Comparison of ENCODE assay signal across 7 mouse cellular contexts in genomic region chr13:55516955-55517354, GRCm38 (mm10). TPM values are rescaled to one million over a fixed set of nuclear protein-coding genes. Genes with fewer than 3 reads are reported as not detected.
A peak's percentile ranks its signal among the peaks of the same experiment; 100 is the strongest.
DNase-seq lines count a peak whose midpoint lies in the region; TF ChIP-seq lines count a peak whose summit lies in the region.

No protein-coding gene starts in this region.

- peak; percentile 89; the same call in 1 of the 2 replicates for TF ChIP-seq CTCF in spleen, adult 2 months (IDR thresholded peaks at IDR 0.05; ENCODE audit: extremely low read depth, insufficient read depth, insufficient read length, insufficient replicate concordance)

- no peak for TF ChIP-seq POLR2A in spleen, adult 2 months (IDR thresholded peaks at IDR 0.05; ENCODE audit: low read depth, low read length)

- intact Hi-C loops in gastrocnemius, postnatal 14 days (cut with DNase I; ENCODE audit: low total_unique reads) = loop anchor here (5.0 kb wide), 2 partner anchors 95 to 110 kb away; no protein-coding TSS in a partner anchor

- H3K4me3 ChIP-seq in spleen, adult 2 months (ENCODE audit: extremely low read depth, insufficient read depth, insufficient read length) = no peak overlapping the region

- WGBS in spleen, adult 2 months = 3% methylated on average over 5 of the region's 5 CpGs

- H3K4me1 ChIP-seq in spleen, adult 2 months (ENCODE audit: control insufficient read depth, insufficient read depth, insufficient read length) = peaks cover 6% of the 10 kb centered on the region

- peak; percentile 92 for DNase-seq in CD4-positive, CD25-positive, alpha-beta regulatory T cell, adult 2 months (ENCODE audit: low read depth, low spot score)
- peak; percentile 86 for DNase-seq in MN1 (ENCODE audit: low spot score)
- DNase-seq in cerebellum, adult 9-10 months = peak; percentile 90
- DNase-seq in gastrocnemius, postnatal 14 days = peak; percentile 88
- peak; percentile 86 for DNase-seq in layer of hippocampus, adult 9-10 months (ENCODE audit: low spot score)
- peak; percentile 81 to 89 for DNase-seq in lung, postnatal 4 days
- peak; percentile 61 to 81 for DNase-seq in spleen, adult 2 months (ENCODE audit: low read depth in 1 of 2, low spot score in 2 of 2)

- H3K27me3 ChIP-seq in spleen, adult 2 months (ENCODE audit: control insufficient read depth, insufficient read depth, low read length) = peaks cover 4% of the 10 kb centered on the region; the same call in 1 of the 2 replicates

- no peaks in the 10 kb centered on the region for H3K36me3 ChIP-seq in spleen, adult 2 months (ENCODE audit: control insufficient read depth, insufficient read depth, low read length)

- no peak overlapping the region for H3K27ac ChIP-seq in spleen, adult 2 months (ENCODE audit: insufficient read depth, low read length)

RNA-seq across cellular contexts. Expression of gene Pdlim7, which starts 3.5 kb away (rescaled TPM):
- total RNA-seq in gastrocnemius, postnatal 14 days (2021) = 100 to 1,000 TPM; 588 to 612 TPM
- polyA plus RNA-seq in spleen, adult 2 months (2012; rRNA removed) = 38.3 and 46.2 TPM in 2 replicates

RNA-seq across cellular contexts. Expression of gene Dok3, which starts 12.1 kb away (rescaled TPM):
- 1 to 10 TPM in 1 of 2 experiments, under 1 TPM in 1; 0.82 to 1.6 TPM for total RNA-seq in gastrocnemius, postnatal 14 days (2021)
- 248 and 364 TPM in 2 replicates for polyA plus RNA-seq in spleen, adult 2 months (2012; rRNA removed)

RNA-seq across cellular contexts. Expression of gene Ddx41, which starts 19.5 kb away (rescaled TPM):
- total RNA-seq in gastrocnemius, postnatal 14 days (2021) = 1 to 10 TPM; 8.8 to 9.5 TPM
- 101 and 113 TPM in 2 replicates for polyA plus RNA-seq in spleen, adult 2 months (2012; rRNA removed)

RNA-seq across cellular contexts. Expression of gene Dbn1, which starts 29.0 kb away (rescaled TPM):
- total RNA-seq in gastrocnemius, postnatal 14 days (2021) = 10 to 100 TPM; 31.3 to 37.5 TPM
- 12.8 and 14.2 TPM in 2 replicates for polyA plus RNA-seq in spleen, adult 2 months (2012; rRNA removed)

RNA-seq across cellular contexts. Expression of gene Prr7, which starts 52.9 kb away (rescaled TPM):
- total RNA-seq in gastrocnemius, postnatal 14 days (2021) = 1 to 10 TPM; 1.0 to 1.6 TPM
- 16.2 and 33.9 TPM in 2 replicates for polyA plus RNA-seq in spleen, adult 2 months (2012; rRNA removed)
